Mouse (Mus musculus) ES-Bruce4 (cell line): Measurements from ENCODE around the gene Tnfrsf25.

Source experiments
- CTCF ChIP-seq: IDR thresholded peaks from one replicate; pipeline ENCODE4 v1.8.1; 2011; ENCODE audit warnings: low read depth, low read length
- POLR2A ChIP-seq: IDR thresholded peaks from one replicate; pipeline ENCODE4 v1.8.1; 2011; ENCODE audit warnings: low read length; ENCODE audit not compliant: insufficient read depth

DNA sequence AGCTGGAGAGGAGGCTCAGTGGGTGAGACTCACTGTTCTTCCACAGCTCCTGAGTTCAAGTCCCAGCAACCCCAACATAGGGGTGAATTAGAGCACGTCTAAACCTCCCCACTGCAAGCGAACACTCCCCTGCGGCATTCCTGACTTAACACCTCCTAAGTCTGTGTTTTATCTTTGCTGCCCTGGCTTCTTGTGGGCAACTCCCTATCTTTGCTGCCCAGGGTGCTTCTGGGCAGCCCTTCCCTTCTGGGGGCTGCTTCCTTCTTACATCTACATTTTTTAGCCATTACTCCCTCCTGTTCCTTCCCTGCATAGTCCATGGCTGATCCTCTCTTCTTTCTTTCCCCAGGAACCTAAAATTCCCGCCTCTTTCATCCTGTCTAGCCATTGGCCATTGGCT is 5.0 kb upstream of the Tnfrsf25 start:
- TF ChIP-seq POLR2A = no peak
- no peak for TF ChIP-seq CTCF
